Mouse (Mus musculus): ENCODE results near the gene Tdp1. TPM values are rescaled to one million over a fixed set of nuclear protein-coding genes. Genes with fewer than 3 reads are reported as not detected.
A peak's percentile ranks its signal among the peaks of the same experiment; 100 is the strongest.
"Not testable (repeated sequence)": the region's sequence is repeated elsewhere in the genome, so short reads cannot be mapped to it uniquely, and the experiment has no call there.

Gene Tdp1
- polyA plus RNA-seq, 1 experiment = 6.7 TPM

GRCm38 (mm10) chr12:99965203-99966115 lies 81.1 kb downstream of the Tdp1 start:
- peaks cover 39% of the 10 kb centered on the region for H3K4me1 ChIP-seq
- H3K27me3 ChIP-seq (replicated peaks) = peaks cover 77% of the 10 kb centered on the region
- TF ChIP-seq FLI1 (IDR thresholded peaks at IDR 0.05; ENCODE audit: low read length) (no peak), GATA1 (IDR thresholded peaks at IDR 0.05; ENCODE audit: borderline replicate concordance, low read length) (no peak)
- no peaks in the 10 kb centered on the region for H3K36me3 ChIP-seq (replicated peaks; ENCODE audit: low read length)
- H3K9me3 ChIP-seq = no peaks in the 10 kb centered on the region
- H3K4me3 ChIP-seq (replicated peaks) = peak overlapping the region; percentile 90

- Histone ChIP-seq H3K27me3 (replicated peaks) (peaks cover 78% of the 10 kb centered on the region), H3K9me3 (peaks cover 3% of the 10 kb centered on the region; the same call in 1 of the 2 replicates), H3K4me3 (replicated peaks) (peak overlapping the region; percentile 90), H3K36me3 (replicated peaks; ENCODE audit: low read length) (no peaks in the 10 kb centered on the region), H3K4me1 (peaks cover 40% of the 10 kb centered on the region)
- TF ChIP-seq GATA1 (IDR thresholded peaks at IDR 0.05; ENCODE audit: borderline replicate concordance, low read length) (no peak), FLI1 (IDR thresholded peaks at IDR 0.05; ENCODE audit: low read length) (no peak)
Observed at GRCm38 (mm10) chr12:99966116-99966770, 81.9 kb downstream of the Tdp1 start.

GRCm38 (mm10) chr12:99966881-99967363 lies 82.6 kb downstream of the Tdp1 start:
- peaks cover 80% of the 10 kb centered on the region for H3K27me3 ChIP-seq (replicated peaks)
- H3K36me3 ChIP-seq (replicated peaks; ENCODE audit: low read length) = no peaks in the 10 kb centered on the region
- H3K4me1 ChIP-seq = peaks cover 45% of the 10 kb centered on the region
- TF ChIP-seq FLI1 (IDR thresholded peaks at IDR 0.05; ENCODE audit: low read length) = no peak
- TF ChIP-seq GATA1 (IDR thresholded peaks at IDR 0.05; ENCODE audit: borderline replicate concordance, low read length) = no peak
- H3K9me3 ChIP-seq = peaks cover 6% of the 10 kb centered on the region; the same call in 1 of the 2 replicates
- peak overlapping the region; percentile 82 for H3K4me3 ChIP-seq (replicated peaks)

- Histone ChIP-seq H3K36me3 (replicated peaks; ENCODE audit: low read length) (no peaks in the 10 kb centered on the region), H3K27me3 (replicated peaks) (peaks cover 69% of the 10 kb centered on the region), H3K4me1 (peaks cover 34% of the 10 kb centered on the region), H3K4me3 (replicated peaks) (no peak overlapping the region), H3K9me3 (peaks cover 15% of the 10 kb centered on the region)
- TF ChIP-seq FLI1 (IDR thresholded peaks at IDR 0.05; ENCODE audit: low read length) = no peak
- TF ChIP-seq GATA1 (IDR thresholded peaks at IDR 0.05; ENCODE audit: borderline replicate concordance, low read length) = no peak
Observed at GRCm38 (mm10) chr12:99969906-99970305, 85.6 kb downstream of the Tdp1 start.

- peaks cover 20% of the 10 kb centered on the region for H3K4me1 ChIP-seq
- not testable (repeated sequence) for H3K4me3 ChIP-seq (replicated peaks); H3K36me3 ChIP-seq (replicated peaks; ENCODE audit: low read length)
- H3K9me3 ChIP-seq = peaks cover 15% of the 10 kb centered on the region
- H3K27me3 ChIP-seq (replicated peaks) = peaks cover 55% of the 10 kb centered on the region
Observed at GRCm38 (mm10) chr12:99971205-99971894, 87.0 kb downstream of the Tdp1 start.

- no peak overlapping the region for H3K4me3 ChIP-seq (replicated peaks)
- TF ChIP-seq FLI1 (IDR thresholded peaks at IDR 0.05; ENCODE audit: low read length) (no peak), GATA1 (IDR thresholded peaks at IDR 0.05; ENCODE audit: borderline replicate concordance, low read length) (no peak)
- H3K27me3 ChIP-seq (replicated peaks) = peaks cover 42% of the 10 kb centered on the region
Observed at GRCm38 (mm10) chr12:99972825-99973224, 88.5 kb downstream of the Tdp1 start.

GRCm38 (mm10) chr12:99973659-99974058 lies 89.3 kb downstream of the Tdp1 start:
- no peak overlapping the region for H3K4me3 ChIP-seq (replicated peaks)
- H3K36me3 ChIP-seq (replicated peaks; ENCODE audit: low read length) = no peaks in the 10 kb centered on the region
- no peak for TF ChIP-seq FLI1 (IDR thresholded peaks at IDR 0.05; ENCODE audit: low read length)
- no peak for TF ChIP-seq GATA1 (IDR thresholded peaks at IDR 0.05; ENCODE audit: borderline replicate concordance, low read length)
- H3K4me1 ChIP-seq = peaks cover 7% of the 10 kb centered on the region; the same call in 1 of the 2 replicates
- H3K9me3 ChIP-seq = peaks cover 25% of the 10 kb centered on the region
- H3K27me3 ChIP-seq (replicated peaks) = peaks cover 33% of the 10 kb centered on the region

More at GRCm38 (mm10) chr12:99972825-99973224, 88.5 kb downstream of the Tdp1 start:
- Histone ChIP-seq H3K9me3 (peaks cover 25% of the 10 kb centered on the region), H3K4me1 (peaks cover 7% of the 10 kb centered on the region; the same call in 1 of the 2 replicates), H3K36me3 (replicated peaks; ENCODE audit: low read length) (no peaks in the 10 kb centered on the region)

- H3K36me3 ChIP-seq (replicated peaks; ENCODE audit: low read length) = no peaks in the 10 kb centered on the region
- no peak for TF ChIP-seq GATA1 (IDR thresholded peaks at IDR 0.05; ENCODE audit: borderline replicate concordance, low read length)
- no peak for TF ChIP-seq FLI1 (IDR thresholded peaks at IDR 0.05; ENCODE audit: low read length)
- peaks cover 2% of the 10 kb centered on the region for H3K27me3 ChIP-seq (replicated peaks)
- peaks cover 10% of the 10 kb centered on the region for H3K9me3 ChIP-seq
- no peaks in the 10 kb centered on the region for H3K4me1 ChIP-seq
- no peak overlapping the region for H3K4me3 ChIP-seq (replicated peaks)
Observed at GRCm38 (mm10) chr12:99979541-99979940, 95.2 kb downstream of the Tdp1 start.

- H3K4me3 ChIP-seq (replicated peaks) = no peak overlapping the region
- H3K36me3 ChIP-seq (replicated peaks; ENCODE audit: low read length) = no peaks in the 10 kb centered on the region
- peaks cover 9% of the 10 kb centered on the region for H3K9me3 ChIP-seq
- peaks cover 11% of the 10 kb centered on the region for H3K27me3 ChIP-seq (replicated peaks)
- TF ChIP-seq GATA1 (IDR thresholded peaks at IDR 0.05; ENCODE audit: borderline replicate concordance, low read length) = no peak
- TF ChIP-seq FLI1 (IDR thresholded peaks at IDR 0.05; ENCODE audit: low read length) = no peak
- peaks cover 5% of the 10 kb centered on the region; the same call in 1 of the 2 replicates for H3K4me1 ChIP-seq
Observed at GRCm38 (mm10) chr12:99986797-99987196, 102.5 kb downstream of the Tdp1 start.
